Comparison of ENCODE assay signal across 23 mouse cellular contexts in genomic region chr15:77144960-77145359, GRCm38 (mm10).
DNase-seq lines count a peak whose midpoint lies in the region; ATAC-seq and TF ChIP-seq lines count a peak whose summit lies in the region.
"Had no signal": no experiment of that assay in that cellular context is flagged by ENCODE, and none has a peak within 500 bp of the region (broad histone marks: within the 10 kb centered on the region; RNA-seq: fewer than 3 reads in every experiment).

No protein-coding gene starts in this region.

- intact Hi-C loops in heart, postnatal 25 days (cut with DNase I) = loop anchor here (5.0 kb wide), 1 partner anchor 72 kb away; no protein-coding TSS in a partner anchor

- peaks cover 15% of the 10 kb centered on the region for H3K36me3 ChIP-seq in heart, embryonic 13.5 days
- H3K36me3 ChIP-seq in liver, adult 2 months (ENCODE audit: control insufficient read depth, insufficient read depth, low read length) = no peaks in the 10 kb centered on the region
- no peaks in the 10 kb centered on the region for H3K36me3 ChIP-seq in liver, embryonic 11.5 days (ENCODE audit: control insufficient read depth, insufficient read depth, low read length)
- H3K36me3 ChIP-seq: embryonic facial prominence, embryonic 15.5 days had no signal

- no peak for TF ChIP-seq CTCF in liver, adult 2 months (IDR thresholded peaks at IDR 0.05; ENCODE audit: low read depth, low read length)

- no peak for TF ChIP-seq POLR2A in liver, adult 2 months (IDR thresholded peaks at IDR 0.05; ENCODE audit: extremely low read depth, insufficient read depth, low read length)

- peak overlapping the region; percentile 37; the same call in 1 of the 2 replicates for H3K27ac ChIP-seq in heart, embryonic 13.5 days (replicated peaks)
- 0 out of 2 replicates have a peak overlapping the region, but pooled peaks have one; percentile 25 for H3K27ac ChIP-seq in liver, adult 2 months (replicated peaks; ENCODE audit: insufficient read depth, low read depth, low read length)
- no peak overlapping the region for H3K27ac ChIP-seq in liver, embryonic 11.5 days (ENCODE audit: low read depth, low read length)
- H3K27ac ChIP-seq: embryonic facial prominence, embryonic 13.5 days; embryonic facial prominence, embryonic 15.5 days; forebrain, embryonic 10.5 days; forebrain, embryonic 12.5 days had no signal

- no peaks in the 10 kb centered on the region for H3K9me3 ChIP-seq in heart, embryonic 13.5 days
- no peaks in the 10 kb centered on the region for H3K9me3 ChIP-seq in liver, embryonic 11.5 days (ENCODE audit: control insufficient read depth, low read length)
- H3K9me3 ChIP-seq: embryonic facial prominence, embryonic 13.5 days; embryonic facial prominence, embryonic 15.5 days; forebrain, embryonic 10.5 days; forebrain, embryonic 12.5 days had no signal

- no peak overlapping the region for H3K4me3 ChIP-seq in heart, embryonic 13.5 days
- no peak overlapping the region for H3K4me3 ChIP-seq in liver, adult 2 months (ENCODE audit: insufficient read depth, low read depth, low read length)
- H3K4me3 ChIP-seq in liver, embryonic 11.5 days (ENCODE audit: low read depth, low read length) = no peak overlapping the region
- H3K4me3 ChIP-seq: embryonic facial prominence, embryonic 13.5 days; embryonic facial prominence, embryonic 15.5 days; erythroblast, embryonic 14.5 days; forebrain, embryonic 10.5 days; forebrain, embryonic 12.5 days had no signal

- no peaks in the 10 kb centered on the region for H3K27me3 ChIP-seq in heart, embryonic 13.5 days (replicated peaks)
- H3K27me3 ChIP-seq in liver, adult 2 months (ENCODE audit: control insufficient read depth, insufficient read depth, low read length) = no peaks in the 10 kb centered on the region
- no peaks in the 10 kb centered on the region for H3K27me3 ChIP-seq in liver, embryonic 11.5 days (replicated peaks; ENCODE audit: control insufficient read depth, insufficient read depth, low read length)
- H3K27me3 ChIP-seq: embryonic facial prominence, embryonic 13.5 days; embryonic facial prominence, embryonic 15.5 days; forebrain, embryonic 12.5 days had no signal

- peaks cover 89% of the 10 kb centered on the region for H3K4me1 ChIP-seq in heart, embryonic 13.5 days
- H3K4me1 ChIP-seq in liver, adult 2 months (ENCODE audit: control insufficient read depth, insufficient read depth, low read length) = peaks cover 35% of the 10 kb centered on the region
- H3K4me1 ChIP-seq in liver, embryonic 11.5 days (replicated peaks; ENCODE audit: control insufficient read depth, insufficient read depth, low read length) = peaks cover 10% of the 10 kb centered on the region

- H3K9ac ChIP-seq in heart, embryonic 13.5 days = 0 out of 2 replicates have a peak overlapping the region, but pooled peaks have one; percentile 52
- H3K9ac ChIP-seq in liver, adult 2 months (ENCODE audit: low read depth, low read length) = no peak overlapping the region
- no peak overlapping the region for H3K9ac ChIP-seq in liver, embryonic 11.5 days (ENCODE audit: low read depth, low read length)
- H3K9ac ChIP-seq: embryonic facial prominence, embryonic 13.5 days; embryonic facial prominence, embryonic 15.5 days; forebrain, embryonic 12.5 days had no signal

- peaks cover 30% of the 10 kb centered on the region for H3K79me2 ChIP-seq in liver, adult 2 months (ENCODE audit: control insufficient read depth, insufficient read depth, low read length)

- no peak overlapping the region for H3K4me2 ChIP-seq in heart, embryonic 13.5 days
- H3K4me2 ChIP-seq in liver, embryonic 11.5 days = no peak overlapping the region
- H3K4me2 ChIP-seq: embryonic facial prominence, embryonic 13.5 days; embryonic facial prominence, embryonic 15.5 days; forebrain, embryonic 12.5 days had no signal

- DNase-seq in heart, adult 11 months = peak; percentile 93
- no peak for DNase-seq in heart, postnatal 25 days (ENCODE audit: low spot score)
- no peak for DNase-seq in heart, adult 8-10 months (ENCODE audit: low spot score)
- DNase-seq in liver, adult 2 months (ENCODE audit: extremely low read depth, low read depth, low spot score) = peak; percentile 74
- DNase-seq in liver, embryonic 11.5 days (ENCODE audit: low spot score) = no peak
- no peak for DNase-seq in ovary, postnatal 14 days (ENCODE audit: low spot score)
- DNase-seq: adrenal gland, adult 2 months; adrenal gland, postnatal 10 days; adrenal gland, postnatal 25 days; cerebellum, adult 11 months; cerebellum, adult 18-20 months; cerebellum, adult 8-10 months; cerebellum, adult 9-11 months; cerebellum, postnatal 14 days; cerebellum, postnatal 36 days; embryo, embryonic 11 days had no signal

- no peak for ATAC-seq in heart, embryonic 13.5 days (ENCODE audit: extremely low read depth, insufficient number of reproducible peaks, low FRiP score, low TSS enrichment)
- no peak for ATAC-seq in liver, embryonic 11.5 days (replicated peaks; ENCODE audit: low FRiP score)
- ATAC-seq: forebrain, embryonic 14.5 days had no signal

- WGBS in heart, embryonic 13.5 days = 40% methylated on average over 1 of the region's 1 CpGs
- 74% methylated on average over 1 of the region's 1 CpGs for whole genome bisulfite sequencing in liver, adult 2 months
- WGBS in liver, embryonic 11.5 days = 86% methylated on average over 1 of the region's 1 CpGs

Comparison
In these comparisons a context has a peak if more than half of its experiments do, and no peak if none do; other contexts are left out.
1. DNase-seq: peak in heart, adult 11 months (single experiment) and liver, adult 2 months (single experiment); none in heart, postnatal 25 days (single experiment), heart, adult 8-10 months (single experiment), liver, embryonic 11.5 days (single experiment) and ovary, postnatal 14 days (single experiment).